Mouse (Mus musculus) megakaryocyte, embryonic 14.5 days (primary cell): Measurements from ENCODE around the gene Aarsd1.

ENCODE experiments used
- FLI1 ChIP-seq: IDR thresholded peaks from 2 replicates; pipeline ENCODE4 v1.6.1; 2012; ENCODE audit warnings: low read length, inconsistent platforms, mixed read lengths
- GATA1 ChIP-seq: IDR thresholded peaks from 3 replicates; pipeline ENCODE4 v1.6.1; 2012; ENCODE audit warnings: mixed read lengths, low read length, inconsistent platforms, borderline replicate concordance

GRCm38 (mm10) chr11:101419610-101420009, 2.2 kb upstream of the Aarsd1 start:
- TF ChIP-seq FLI1 (no peak), GATA1 (no peak)
